In the genomic region with DNA sequence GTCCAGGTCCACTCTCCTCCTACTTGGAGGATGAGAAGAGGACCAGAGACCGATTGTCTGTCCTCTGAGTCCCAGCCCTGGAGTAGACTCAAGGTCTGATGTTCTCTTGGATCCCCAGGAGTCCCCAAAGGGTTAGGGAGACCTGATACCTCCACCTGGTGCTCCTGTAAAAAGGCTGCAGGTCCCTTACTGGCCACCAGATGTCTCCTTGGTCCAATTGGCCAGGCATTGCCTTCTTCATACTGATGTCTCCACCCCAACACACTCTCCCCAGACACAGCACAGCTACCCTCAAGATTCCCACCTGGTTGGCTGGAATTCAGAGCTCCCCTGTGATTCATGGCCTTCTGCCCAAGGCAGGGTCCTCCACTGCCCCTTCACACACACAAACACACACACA, we compare ENCODE assay signal across 9 mouse cellular contexts. TPM values are rescaled to one million over a fixed set of nuclear protein-coding genes. Genes with fewer than 3 reads are reported as not detected.
DNase-seq lines count a peak whose midpoint lies in the region; ATAC-seq and TF ChIP-seq lines count a peak whose summit lies in the region.
"Had no signal": no experiment of that assay in that cellular context is flagged by ENCODE, and none has a peak within 500 bp of the region (broad histone marks: within the 10 kb centered on the region; RNA-seq: fewer than 3 reads in every experiment).

No protein-coding gene starts in this region.

- TF ChIP-seq POLR2A in small intestine, adult 2 months (IDR thresholded peaks at IDR 0.05; ENCODE audit: low read depth, low read length), result no peak

- DNase-seq in heart, postnatal 10 days, result peak; percentile 59 to 69
- peak; percentile 72 for DNase-seq in A20 (ENCODE audit: low read depth, low spot score)
- peak; percentile 69 for DNase-seq in NIH3T3 (ENCODE audit: low read depth)
- peak; percentile 65 to 79 for DNase-seq in cerebellum, postnatal 25 days
- peak; percentile 45 for DNase-seq in left cerebral cortex, postnatal 4 days

- intact Hi-C loops in heart, postnatal 10 days (cut with DNase I), result no loop called here
- intact Hi-C loops in left cerebral cortex, postnatal 4 days (cut with DNase I), result no loop called here

- 56% methylated on average over 1 of the region's 1 CpGs for WGBS in heart, embryonic 12.5 days
- WGBS in small intestine, adult 2 months, result 40% methylated on average over 1 of the region's 1 CpGs
- 60% methylated on average over 1 of the region's 1 CpGs for WGBS in hindbrain, embryonic 12.5 days

- H3K4me3 ChIP-seq in heart, embryonic 12.5 days, result no peak overlapping the region
- no peak overlapping the region for H3K4me3 ChIP-seq in small intestine, adult 2 months (ENCODE audit: low read depth, low read length)
- no peak overlapping the region for H3K4me3 ChIP-seq in hindbrain, embryonic 12.5 days
- H3K4me3 ChIP-seq: embryonic facial prominence, embryonic 13.5 days had no signal

- ATAC-seq in heart, embryonic 12.5 days (ENCODE audit: insufficient number of reproducible peaks, low FRiP score), result no peak
- ATAC-seq in hindbrain, embryonic 12.5 days (ENCODE audit: low FRiP score), result no peak

- no peak overlapping the region for H3K27ac ChIP-seq in heart, embryonic 12.5 days (ENCODE audit: poor library complexity, severe bottlenecking)
- no peak overlapping the region for H3K27ac ChIP-seq in small intestine, adult 2 months (ENCODE audit: insufficient read depth, low read depth, low read length)
- H3K27ac ChIP-seq in hindbrain, embryonic 12.5 days, result no peak overlapping the region
- H3K27ac ChIP-seq: embryonic facial prominence, embryonic 13.5 days had no signal

- H3K36me3 ChIP-seq in heart, embryonic 12.5 days, result no peaks in the 10 kb centered on the region
- H3K36me3 ChIP-seq in small intestine, adult 2 months (ENCODE audit: control insufficient read depth, insufficient read depth, low read length), result no peaks in the 10 kb centered on the region
- H3K36me3 ChIP-seq in hindbrain, embryonic 12.5 days, result no peaks in the 10 kb centered on the region
- H3K36me3 ChIP-seq: embryonic facial prominence, embryonic 13.5 days had no signal

- peak; percentile 68; the same call in 1 of the 2 replicates for TF ChIP-seq CTCF in small intestine, adult 2 months (IDR thresholded peaks at IDR 0.05; ENCODE audit: extremely low read depth, insufficient read length, insufficient replicate concordance, low read depth, low read length)

- H3K4me1 ChIP-seq in heart, embryonic 12.5 days (replicated peaks), result peaks cover 12% of the 10 kb centered on the region
- peaks cover 3% of the 10 kb centered on the region for H3K4me1 ChIP-seq in small intestine, adult 2 months (ENCODE audit: control insufficient read depth, insufficient read depth, insufficient read length, low read length)
- H3K4me1 ChIP-seq in hindbrain, embryonic 12.5 days, result peaks cover 32% of the 10 kb centered on the region

- H3K9me3 ChIP-seq in heart, embryonic 12.5 days (replicated peaks), result no peaks in the 10 kb centered on the region
- no peaks in the 10 kb centered on the region for H3K9me3 ChIP-seq in hindbrain, embryonic 12.5 days (replicated peaks)
- H3K9me3 ChIP-seq: embryonic facial prominence, embryonic 13.5 days had no signal

- peaks cover 84% of the 10 kb centered on the region for H3K27me3 ChIP-seq in heart, embryonic 12.5 days (replicated peaks)
- H3K27me3 ChIP-seq in small intestine, adult 2 months (ENCODE audit: control insufficient read depth, insufficient read depth, low read length), result peaks cover 19% of the 10 kb centered on the region
- H3K27me3 ChIP-seq in hindbrain, embryonic 12.5 days, result peaks cover 42% of the 10 kb centered on the region

- no peak overlapping the region for H3K9ac ChIP-seq in heart, embryonic 12.5 days
- no peak overlapping the region for H3K9ac ChIP-seq in hindbrain, embryonic 12.5 days
- H3K9ac ChIP-seq: embryonic facial prominence, embryonic 13.5 days had no signal

- H3K4me2 ChIP-seq in heart, embryonic 12.5 days, result no peak overlapping the region
- H3K4me2 ChIP-seq in hindbrain, embryonic 12.5 days (replicated peaks), result no peak overlapping the region
- H3K4me2 ChIP-seq: embryonic facial prominence, embryonic 13.5 days had no signal

RNA-seq across cellular contexts. Expression of a gene that starts 22.8 kb away (rescaled TPM):
- 1 to 10 TPM; 7.4 to 8.9 TPM for total RNA-seq in heart, postnatal 10 days (2021)
- 15.0 and 15.4 TPM in 2 replicates for polyA plus RNA-seq in heart, embryonic 12.5 days (2016; fragmentation: Nextera tagmentation; extraction: Ambion mirVana)
- total RNA-seq in left cerebral cortex, postnatal 4 days (2021), result 1 to 10 TPM; 5.5 to 6.6 TPM
- 4.2 and 7.2 TPM in 2 replicates for polyA plus RNA-seq in small intestine, adult 2 months (2012; rRNA removed)
- polyA plus RNA-seq in hindbrain, embryonic 12.5 days (2016; fragmentation: Nextera tagmentation; extraction: Ambion mirVana), result 14.9 and 16.5 TPM in 2 replicates

RNA-seq across cellular contexts. Expression of a gene that starts 22.9 kb away (rescaled TPM):
- 10 to 100 TPM; 15.0 to 16.5 TPM for total RNA-seq in heart, postnatal 10 days (2021)
- polyA plus RNA-seq in heart, embryonic 12.5 days (2016; fragmentation: Nextera tagmentation; extraction: Ambion mirVana), result 33.6 and 36.0 TPM in 2 replicates
- total RNA-seq in left cerebral cortex, postnatal 4 days (2021), result 10 to 100 TPM; 34.9 to 41.2 TPM
- 2.2 and 3.0 TPM in 2 replicates for polyA plus RNA-seq in small intestine, adult 2 months (2012; rRNA removed)
- polyA plus RNA-seq in hindbrain, embryonic 12.5 days (2016; fragmentation: Nextera tagmentation; extraction: Ambion mirVana), result 56.1 and 63.0 TPM in 2 replicates
